Mouse (Mus musculus) stomach, postnatal 0 days (tissue): ENCODE results near the gene Nfia.

ENCODE experiments used
- CTCF ChIP-seq: IDR thresholded peaks from 2 replicates; pipeline ENCODE4 v1.5.1; 2016; ENCODE audit warnings: antibody characterized with exemption, low read depth, mild to moderate bottlenecking, moderate library complexity
- EP300 ChIP-seq: optimal IDR thresholded peaks from 2 replicates; pipeline ENCODE3; 2016; ENCODE audit warnings: antibody characterized with exemption

GRCm38 (mm10) chr4:97820474-97821259, 48.1 kb downstream of the Nfia start:
- TF ChIP-seq CTCF (no peak), EP300 (no peak)
